Mouse (Mus musculus): ENCODE measurements around the gene Olfr1199.

Olfr1199 gene

DNA sequence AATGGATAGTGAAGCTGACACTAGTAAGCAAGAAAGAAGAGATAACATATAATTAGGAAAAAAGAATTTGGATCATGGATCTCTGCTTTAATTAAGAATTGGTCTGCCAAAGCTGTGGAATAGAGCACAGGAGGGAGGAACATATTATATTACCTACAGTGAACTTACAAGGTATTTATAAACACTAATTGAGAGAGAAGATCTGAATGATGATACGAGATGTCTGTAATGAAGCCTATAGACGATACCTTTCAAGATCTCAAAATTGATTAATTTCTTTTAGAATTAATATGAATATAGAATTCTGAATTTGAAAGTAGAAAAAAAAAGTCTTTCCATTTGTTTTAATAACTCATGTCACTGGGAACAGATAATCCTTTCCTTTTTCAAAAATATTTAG lies at the start of gene Olfr1199:
Olfr1199 (minus strand) TSS at position 101 of the 400 bp plus-strand sequence.
- in situ Hi-C loops (cut with MboI; ENCODE audit: unreplicated experiment in 2 of 2) = no loop called here

DNA sequence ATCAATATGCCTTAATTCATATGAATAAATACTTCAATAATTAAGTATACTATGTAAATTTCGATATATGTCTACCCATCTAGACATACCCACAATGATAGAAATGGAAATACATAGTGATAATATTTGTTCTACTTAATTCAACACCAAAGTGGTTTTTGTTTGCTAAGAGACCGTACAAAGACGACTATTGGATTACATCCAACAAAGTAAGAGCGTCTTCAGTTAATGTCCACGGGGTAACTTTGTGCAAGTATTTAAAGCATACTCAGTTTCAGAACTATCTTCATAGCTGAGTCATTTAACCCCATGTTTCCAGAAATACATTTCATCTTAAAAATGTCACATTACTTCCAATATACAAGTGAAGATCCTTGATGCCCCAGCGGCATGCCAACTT lies 32.5 kb upstream of the Olfr1199 start, which contains the start of gene Olfr1201:
Olfr1201 (plus strand) TSS at position 301 of the 400 bp plus-strand sequence.
- in situ Hi-C loops (cut with MboI; ENCODE audit: unreplicated experiment in 2 of 2) = no loop called here

DNA sequence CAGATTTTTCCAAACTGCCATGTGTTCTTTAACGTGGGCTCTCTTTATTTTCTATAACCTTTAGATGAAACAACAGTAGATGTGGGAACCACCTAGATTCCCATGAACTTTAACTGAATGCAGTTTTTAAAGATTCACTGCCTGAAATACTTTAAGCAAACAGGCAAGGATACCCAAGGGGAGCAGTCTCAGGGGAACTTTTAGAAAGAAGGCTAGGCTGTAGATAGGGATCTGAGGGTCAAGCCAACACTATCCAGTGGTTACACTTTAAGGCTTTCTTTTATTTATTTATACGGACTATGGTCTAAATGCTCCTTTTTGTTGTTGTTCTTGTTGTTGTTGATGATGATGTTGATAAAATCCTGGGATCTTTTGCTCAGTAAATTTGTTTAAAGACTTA lies 10.1 kb upstream of the Olfr1199 start, which contains the start of gene Olfr1200:
Olfr1200 (minus strand) TSS at position 101 of the 400 bp plus-strand sequence.
- in situ Hi-C loops (cut with MboI; ENCODE audit: unreplicated experiment in 2 of 2) = no loop called here

DNA sequence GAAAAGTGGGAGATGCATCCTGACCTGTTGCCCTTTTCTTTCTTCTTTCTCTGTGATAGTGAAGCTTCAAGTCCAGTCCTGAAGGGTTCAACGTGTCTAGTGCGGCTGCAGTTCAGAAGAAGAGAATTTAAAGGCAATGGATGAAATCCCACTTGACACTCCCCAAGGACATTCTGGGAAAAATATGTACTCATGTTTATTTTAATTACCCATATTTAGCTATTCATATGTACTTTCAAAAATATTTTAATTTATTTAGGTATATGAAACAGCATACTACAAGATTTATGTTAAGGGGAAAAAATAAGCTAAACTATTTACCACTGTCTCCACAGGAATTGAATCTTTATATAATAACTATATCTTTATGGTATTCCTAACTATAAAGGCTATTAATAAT lies 9.0 kb downstream of the Olfr1199 start, which contains the start of gene Olfr1198:
Olfr1198 (minus strand) TSS at position 101 of the 400 bp plus-strand sequence.
- in situ Hi-C loops (cut with MboI; ENCODE audit: unreplicated experiment in 2 of 2) = no loop called here

DNA sequence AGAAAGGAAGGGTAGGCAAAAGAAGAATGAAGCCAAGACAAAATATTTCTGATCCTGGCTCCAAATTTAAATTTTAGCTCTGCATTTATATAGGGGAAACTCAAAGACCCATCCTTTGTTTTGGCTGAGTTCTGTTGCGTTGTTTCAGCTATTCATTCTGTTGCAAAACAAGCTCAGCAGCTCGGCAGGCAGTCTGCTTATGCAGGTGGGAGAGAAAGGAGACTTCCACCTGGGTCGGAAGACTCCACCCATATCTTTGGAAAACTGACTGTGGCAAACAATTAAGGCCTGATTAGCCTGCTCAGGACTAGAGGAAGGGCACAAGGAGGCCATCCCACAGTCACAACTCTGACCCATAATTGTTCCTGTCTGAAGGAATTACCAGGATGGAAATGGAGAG lies 16.9 kb downstream of the Olfr1199 start:
- in situ Hi-C loops (cut with MboI; ENCODE audit: unreplicated experiment in 2 of 2) = no loop called here

DNA sequence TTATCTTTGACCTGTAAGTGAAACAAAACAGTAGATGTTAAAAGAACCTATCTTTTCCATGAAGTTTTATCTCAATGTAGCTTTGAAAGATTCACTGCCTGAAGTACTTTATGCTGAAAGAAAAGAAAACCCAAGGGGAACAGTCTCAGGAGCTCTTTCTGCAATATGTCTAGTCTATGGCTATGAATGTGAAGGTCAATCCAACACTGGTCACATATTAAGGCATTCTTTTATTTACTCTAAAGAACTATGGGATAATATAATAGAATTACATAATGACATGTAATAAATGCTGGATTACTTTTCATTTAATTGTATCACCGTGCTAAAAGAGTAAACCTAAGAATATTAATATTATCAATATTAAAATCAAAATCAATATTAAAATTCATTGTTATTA lies 28.0 kb downstream of the Olfr1199 start, which contains the start of gene Olfr1197:
Olfr1197 (minus strand) TSS at position 101 of the 400 bp plus-strand sequence.
- in situ Hi-C loops (cut with MboI; ENCODE audit: unreplicated experiment in 2 of 2) = no loop called here

DNA sequence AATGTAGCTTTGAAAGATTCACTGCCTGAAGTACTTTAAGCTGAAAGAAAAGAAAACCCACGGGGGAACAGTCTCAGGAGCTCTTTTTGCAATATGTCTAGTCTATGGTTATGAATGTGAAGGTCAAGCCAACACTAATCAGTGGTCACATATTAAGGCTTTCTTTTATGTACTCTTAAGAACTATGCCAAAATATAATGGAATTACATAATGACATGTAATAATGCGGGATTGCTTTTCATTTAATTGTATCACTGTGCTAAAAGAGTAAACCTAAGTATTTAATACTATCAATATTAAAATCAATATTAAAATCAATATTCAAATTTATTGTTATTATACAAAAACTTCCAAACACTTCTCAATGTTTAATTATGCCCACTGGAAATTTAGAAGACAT lies 55.8 kb downstream of the Olfr1199 start, which contains the start of gene Olfr1196:
Olfr1196 (minus strand) TSS at position 101 of the 400 bp plus-strand sequence.
- in situ Hi-C loops (cut with MboI; ENCODE audit: unreplicated experiment in 2 of 2) = no loop called here
